Mouse (Mus musculus): ENCODE measurements around the gene Cox5b.

The Cox5b gene

DNA sequence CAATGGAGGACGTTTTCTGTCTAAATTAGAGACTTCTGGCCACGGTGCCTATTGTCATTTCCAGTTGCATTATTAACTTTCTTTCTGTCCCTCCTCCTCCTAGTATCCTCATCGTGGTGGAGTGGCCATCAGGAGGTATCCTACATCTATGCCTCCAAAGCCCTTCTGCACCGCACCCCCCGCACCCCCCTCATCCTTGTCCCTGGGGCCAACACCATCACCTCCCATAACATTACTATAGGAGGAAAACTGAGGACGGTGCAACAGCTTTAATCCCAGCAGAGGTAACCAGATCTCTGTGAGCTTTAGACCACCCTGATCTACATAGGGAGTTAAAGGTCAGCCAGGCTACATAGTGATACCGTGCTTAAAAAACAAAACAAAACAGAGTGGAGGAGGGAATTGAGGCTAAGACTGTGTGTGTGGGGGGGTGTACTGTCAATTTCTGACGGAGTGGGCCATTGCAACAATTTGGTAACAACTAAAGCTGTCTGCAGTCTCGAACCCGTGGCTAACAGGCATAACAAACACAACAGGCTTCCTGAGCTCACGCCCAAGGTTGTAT, 496 bp upstream of the Cox5b start:
- DNase-seq (ENCODE audit: low spot score), result no peak

DNA sequence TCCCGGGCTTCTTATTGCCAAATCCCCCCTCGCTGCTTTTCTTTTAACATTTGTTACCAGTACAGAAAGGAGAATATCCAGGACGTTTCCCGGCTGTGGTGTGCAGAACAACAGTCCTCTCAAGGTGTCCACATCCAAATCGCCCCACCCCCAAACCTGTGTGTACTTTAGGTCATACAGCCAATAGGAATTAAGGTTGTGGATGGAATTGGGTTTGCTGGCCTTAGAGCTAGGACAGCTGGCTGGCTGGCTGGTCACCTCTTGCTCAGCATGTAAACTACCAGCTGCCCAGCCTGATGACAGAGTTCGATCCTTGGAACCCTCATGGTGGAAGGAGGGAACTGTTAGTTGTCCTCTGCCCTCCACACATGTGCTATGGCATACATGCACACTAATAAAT, 3.6 kb downstream of the Cox5b start:
- DNase-seq (ENCODE audit: low spot score), result no peak

DNA sequence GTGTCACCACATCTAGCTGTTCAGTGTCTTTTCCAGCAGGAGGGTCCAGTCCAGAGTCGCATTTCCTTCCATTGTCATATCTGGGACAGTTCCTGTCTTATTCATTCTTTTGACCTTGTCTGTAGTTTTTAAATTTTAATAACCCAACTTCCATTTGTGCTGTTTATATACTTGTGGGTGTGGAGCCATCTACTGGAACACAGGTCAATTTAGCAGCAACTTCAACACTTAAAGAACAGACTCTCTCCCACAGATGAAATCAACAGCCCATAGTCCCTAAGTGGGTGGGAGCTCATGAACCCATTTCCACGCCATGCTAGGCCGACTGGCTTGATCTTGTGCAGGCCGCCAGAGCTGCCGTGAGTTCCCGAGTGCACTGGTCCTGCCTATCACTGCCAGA, 5.2 kb downstream of the Cox5b start:
- no peak for DNase-seq (ENCODE audit: low spot score)

DNA sequence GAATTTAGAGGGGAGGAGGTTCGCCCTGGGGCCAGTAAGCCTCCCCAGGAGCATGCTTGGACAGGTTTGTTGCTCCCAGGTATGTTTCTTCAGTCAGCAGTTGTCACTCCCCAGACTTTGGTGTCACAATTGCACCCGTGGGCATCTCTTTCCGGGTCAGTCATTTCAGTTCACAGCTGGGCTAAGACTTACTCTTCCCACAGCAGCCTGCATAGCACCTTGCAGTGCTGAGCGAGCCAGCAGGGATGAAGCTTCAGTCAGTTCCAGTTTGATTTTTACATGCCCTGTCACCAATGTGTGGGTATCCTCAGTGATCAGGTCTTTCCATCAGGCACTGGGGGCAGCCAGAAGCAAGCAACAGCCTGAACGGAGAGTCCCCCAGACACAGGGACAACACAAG, 5.8 kb downstream of the Cox5b start:
- no peak for DNase-seq (ENCODE audit: low spot score)

DNA sequence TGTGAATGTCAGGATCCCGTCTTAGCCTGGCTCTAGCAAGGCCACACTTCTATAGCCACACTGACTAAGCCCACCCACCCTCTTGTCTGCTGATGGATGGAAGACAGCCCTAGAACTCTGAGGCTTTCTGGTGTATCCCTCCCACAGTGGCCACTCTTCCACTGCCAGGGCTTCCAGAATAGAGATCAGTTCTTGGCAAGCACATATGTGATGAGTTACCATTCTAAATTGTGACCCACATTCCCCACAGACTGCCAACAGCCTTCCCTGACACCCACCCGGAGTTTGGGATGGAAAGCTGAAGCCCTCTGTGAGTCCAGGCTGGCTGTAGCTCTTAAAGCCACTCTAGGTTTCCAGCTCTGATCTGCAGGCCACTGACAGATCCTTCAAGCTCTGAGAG, 15.9 kb downstream of the Cox5b start:
- no peak for DNase-seq (ENCODE audit: low spot score)

DNA sequence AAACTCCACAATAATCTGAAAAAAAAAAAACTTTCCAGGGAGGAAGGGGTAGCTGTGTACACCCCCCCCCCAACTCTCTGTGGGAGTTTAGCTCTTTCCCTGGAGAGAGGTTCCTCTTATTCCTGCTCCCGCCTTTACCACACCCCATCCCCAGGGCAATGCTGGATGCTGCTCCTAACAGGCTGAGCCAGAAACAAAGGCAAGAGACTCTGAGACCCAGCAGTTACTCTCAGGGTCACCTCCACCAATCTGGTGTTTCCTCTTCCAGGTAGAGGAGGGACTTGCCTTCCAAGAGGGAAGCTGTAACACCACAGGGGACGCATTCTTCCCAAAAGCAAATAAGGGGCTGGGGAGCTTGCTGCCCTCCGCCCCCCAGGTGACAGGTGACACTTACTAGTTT, 16.5 kb downstream of the Cox5b start:
- DNase-seq (ENCODE audit: low spot score), result no peak

DNA sequence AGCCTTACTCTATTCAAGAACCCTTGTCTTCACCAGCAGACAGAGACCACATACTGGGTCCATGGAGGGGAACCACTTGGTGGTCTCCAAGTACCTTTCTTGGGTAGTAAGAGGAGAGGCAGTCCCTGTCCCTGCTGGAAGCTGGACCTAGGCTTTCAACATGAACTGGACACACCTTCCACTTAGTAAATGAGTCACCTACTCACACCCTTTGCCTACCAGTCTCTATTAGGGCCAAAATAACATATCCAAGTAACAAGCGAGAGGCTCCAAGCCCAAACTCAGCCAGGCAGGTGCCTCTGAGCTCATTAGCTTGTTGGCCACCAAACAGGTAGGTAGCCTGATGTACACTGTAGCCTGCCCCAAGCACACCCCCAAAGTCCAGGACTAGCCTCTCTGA, 17.4 kb downstream of the Cox5b start:
- no peak for DNase-seq (ENCODE audit: low spot score)

DNA sequence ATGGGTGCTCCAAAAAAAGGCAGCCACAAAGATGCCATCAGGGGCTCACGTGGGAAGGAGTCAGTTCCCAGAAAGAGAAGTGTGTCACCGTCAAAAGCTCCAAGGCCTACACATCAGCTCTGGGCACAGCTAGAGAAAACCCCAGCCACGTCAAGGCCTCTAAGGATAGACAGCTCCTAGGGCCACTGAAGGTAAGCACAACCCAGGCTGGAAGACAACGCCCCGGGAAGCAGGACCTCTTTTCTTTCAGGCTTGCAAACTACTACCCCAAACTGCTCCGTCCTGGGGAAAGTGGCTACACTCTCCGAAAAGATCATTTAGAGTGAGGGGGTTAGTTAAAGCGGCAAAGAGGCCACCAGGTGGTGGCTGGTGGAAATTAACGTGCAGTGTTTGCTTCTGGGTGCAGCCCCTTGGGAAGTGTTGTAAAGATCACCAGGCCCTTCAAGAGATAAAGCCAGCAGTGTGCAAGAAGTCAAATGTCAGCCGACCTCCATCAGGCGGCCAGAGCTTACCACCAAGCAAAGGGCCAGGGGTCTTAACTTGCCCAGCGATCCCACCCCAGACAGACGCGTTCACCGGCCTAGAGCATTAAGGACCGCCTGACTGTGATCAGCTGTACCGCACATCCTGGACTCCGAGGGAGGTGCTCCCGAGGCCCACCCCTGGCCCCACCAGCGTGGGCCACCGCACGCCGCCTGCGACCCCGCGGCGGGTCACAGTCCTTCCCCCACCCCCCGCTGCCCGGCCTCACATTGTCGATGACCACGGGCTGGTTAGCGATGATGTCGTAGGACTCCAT, 18.0 kb downstream of the Cox5b start:
- peak; percentile 56 for DNase-seq (ENCODE audit: low spot score)

DNA sequence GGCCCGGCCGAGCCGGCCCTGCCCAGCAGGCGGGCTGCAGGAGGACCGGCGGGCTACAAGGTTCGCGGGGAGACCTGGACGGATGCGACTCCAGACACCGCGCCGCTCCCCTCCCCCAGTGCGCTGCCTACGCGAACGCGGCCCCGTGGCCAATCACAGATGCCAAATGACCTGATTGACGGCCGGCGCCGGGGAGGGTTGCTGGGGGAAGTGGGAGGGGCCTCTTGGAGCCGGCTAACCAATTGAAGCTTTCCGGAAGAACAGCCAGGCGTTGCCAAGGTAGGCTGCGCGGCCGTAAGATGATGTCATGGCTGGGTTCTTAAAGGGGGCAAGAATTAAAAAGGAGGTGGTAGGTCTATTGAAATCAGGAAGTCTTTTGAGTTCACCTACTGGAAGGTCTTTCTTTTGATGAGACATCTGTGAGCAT, 18.6 kb downstream of the Cox5b start, which contains the start of gene 4933424G06Rik:
Gene 4933424G06Rik (plus strand): TSS at position 296 of the 427 bp plus-strand sequence.
- DNase-seq (ENCODE audit: low spot score), result peak; percentile 98

DNA sequence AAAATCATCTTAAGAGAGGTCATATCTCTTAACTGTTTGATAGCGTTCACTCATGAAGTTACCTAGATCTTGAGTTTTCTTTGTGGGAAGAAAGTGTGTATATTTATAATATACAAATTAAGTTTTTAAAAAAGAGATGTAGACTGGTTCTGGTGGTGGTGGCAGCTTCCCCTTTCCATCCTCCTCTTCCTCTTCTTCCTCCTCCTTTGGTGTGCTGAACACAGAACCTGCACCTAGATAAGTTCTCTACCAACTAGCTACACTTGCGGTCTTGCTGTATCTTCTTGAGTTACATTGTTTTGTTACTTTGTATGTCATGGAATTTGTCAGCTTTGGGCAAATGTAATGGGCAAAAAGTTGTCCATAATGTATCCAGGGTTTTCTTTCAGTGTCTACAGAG, 19.9 kb downstream of the Cox5b start:
- DNase-seq (ENCODE audit: low spot score), result no peak

DNA sequence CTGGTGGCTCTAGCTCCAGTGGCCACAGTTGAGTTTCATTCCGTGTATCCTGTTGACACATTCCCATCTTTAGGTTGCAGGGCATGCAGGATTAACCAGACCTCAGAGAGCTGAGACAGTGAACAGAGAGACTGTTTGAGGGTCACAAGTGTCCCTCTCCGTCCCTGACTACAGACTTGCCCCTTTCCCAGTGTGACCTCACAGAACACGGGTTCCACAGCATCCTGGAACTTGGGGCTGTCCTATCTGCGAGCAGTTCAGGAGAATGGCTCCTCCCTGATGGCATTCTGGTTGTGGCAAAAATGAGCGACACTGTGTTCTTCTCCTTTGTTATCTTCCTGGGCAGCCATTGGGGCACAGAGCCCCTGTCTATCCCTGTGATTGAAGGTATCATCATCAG, 23.1 kb downstream of the Cox5b start, which contains the start of gene Actr1b:
Gene Actr1b (minus strand): TSS at position 112 of the 400 bp plus-strand sequence.
- no peak for DNase-seq (ENCODE audit: low spot score)

DNA sequence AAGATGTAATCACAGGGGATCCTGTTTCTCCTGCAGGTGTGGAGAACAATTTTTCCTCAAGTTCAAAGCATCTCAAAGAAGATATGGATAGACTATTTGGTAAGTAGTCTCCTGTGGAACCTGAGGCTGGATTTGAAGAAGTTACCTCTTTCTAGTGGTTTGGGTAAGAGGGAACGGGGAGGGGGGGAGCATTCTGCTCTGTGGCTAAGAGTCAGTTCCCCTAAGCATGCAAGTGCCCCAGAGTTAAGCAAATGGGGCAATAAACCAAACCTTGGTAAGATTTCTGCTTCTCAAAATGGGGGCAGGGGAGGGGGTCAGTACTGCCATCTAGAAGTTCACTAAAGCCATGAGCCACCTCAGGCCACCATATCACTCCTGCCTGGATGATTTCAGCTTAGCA, 27.5 kb downstream of the Cox5b start:
- no peak for DNase-seq (ENCODE audit: low spot score)

DNA sequence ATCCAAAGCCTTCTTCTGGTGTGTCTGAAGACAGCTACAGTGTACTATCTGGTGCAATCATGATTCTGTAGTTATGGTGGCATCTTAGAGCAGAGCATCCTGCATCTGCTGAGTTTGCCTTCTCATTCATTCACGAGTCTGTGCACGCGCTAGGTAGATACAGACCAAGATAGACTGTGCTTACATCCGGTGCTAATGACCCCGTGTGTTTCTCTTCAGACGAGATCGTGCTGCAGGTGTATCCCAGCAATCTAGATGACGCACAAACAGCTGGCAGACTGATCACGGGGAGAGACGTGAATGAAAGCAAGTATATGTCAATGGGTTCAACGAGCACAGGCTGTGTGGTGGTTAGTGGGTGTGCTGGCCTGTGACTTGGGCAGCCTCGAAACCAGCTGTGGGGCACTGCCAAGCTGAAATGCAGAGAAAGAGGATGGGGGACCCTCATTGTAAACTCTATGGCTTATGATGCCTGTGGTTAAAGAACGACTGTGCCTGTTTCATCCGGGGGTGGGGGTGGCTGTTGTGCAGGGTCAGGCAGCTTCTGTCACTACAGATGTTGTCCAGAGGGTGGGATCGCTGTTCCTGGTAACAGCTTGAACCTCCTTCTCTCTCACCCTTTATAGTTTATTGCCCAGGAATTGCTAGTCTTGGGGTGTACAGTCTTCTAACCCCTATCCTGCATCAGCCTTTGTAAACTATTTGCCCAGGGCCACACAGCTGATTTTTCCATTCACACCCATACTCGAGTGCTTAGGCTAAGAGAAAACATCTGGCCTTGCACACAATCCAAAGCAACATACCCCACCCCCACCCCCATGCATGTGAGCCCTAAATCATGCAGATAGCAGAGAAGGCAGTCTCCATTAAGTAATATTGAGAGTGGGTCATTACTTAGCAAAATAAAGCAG, 32.2 kb downstream of the Cox5b start:
- no peak for DNase-seq (ENCODE audit: low spot score)

DNA sequence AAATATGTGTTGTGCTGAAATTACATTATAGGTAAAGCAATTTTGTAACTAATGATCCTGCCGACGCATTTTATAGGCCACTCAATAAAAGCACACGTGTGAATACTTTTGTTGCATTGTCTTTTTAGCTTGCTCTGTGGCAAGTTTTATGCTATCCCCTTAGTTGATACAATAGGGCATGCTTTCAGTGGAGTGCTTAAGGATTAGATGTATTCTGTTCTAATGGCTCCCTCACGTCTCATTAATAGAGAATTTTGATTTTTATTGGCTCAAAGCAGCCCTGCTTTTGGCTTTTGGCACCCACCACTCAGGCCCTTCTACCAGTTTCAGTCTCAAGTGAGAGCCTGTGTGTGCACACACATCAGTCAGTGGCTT, 32.8 kb downstream of the Cox5b start:
- no peak for DNase-seq (ENCODE audit: low spot score)

DNA sequence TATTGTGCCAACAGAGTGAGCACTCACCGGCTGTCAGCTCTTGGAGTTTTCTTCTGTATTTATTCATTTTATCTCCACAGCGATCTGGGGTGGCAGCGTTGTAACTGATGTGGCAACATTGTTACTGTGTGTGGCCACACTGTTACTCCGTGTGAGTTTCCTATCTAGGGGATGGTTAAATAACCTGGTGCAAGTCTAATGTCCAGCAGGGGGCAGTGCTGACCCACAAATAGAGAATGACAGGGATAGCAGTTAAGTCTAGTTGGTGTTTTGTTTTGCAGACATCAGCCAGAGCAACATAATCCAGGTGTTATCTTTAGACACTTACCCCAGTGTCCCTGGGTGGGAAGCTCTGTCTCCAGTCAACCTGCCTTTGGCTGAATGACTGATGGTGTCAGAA, 46.1 kb downstream of the Cox5b start:
- peak; percentile 95 for DNase-seq (ENCODE audit: low spot score)

DNA sequence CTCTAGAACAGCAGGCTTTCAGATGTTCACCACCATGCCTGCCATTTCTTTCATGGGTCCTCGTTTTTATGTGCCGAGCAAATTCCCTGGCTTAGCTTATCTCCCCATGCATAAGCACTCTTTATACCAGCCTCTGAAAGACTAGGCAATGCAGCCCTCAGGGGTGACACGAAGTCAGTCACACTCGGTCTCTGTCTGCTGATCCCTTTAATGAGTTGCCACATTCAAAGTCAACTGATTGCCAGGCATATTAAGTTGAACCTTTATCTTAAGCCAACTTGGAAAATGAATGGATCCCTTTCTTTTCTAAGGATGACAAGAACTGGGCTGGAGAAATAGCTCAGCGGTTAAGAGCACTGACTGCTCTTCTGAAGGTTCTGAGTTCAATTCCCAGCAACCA, 48.0 kb downstream of the Cox5b start:
- no peak for DNase-seq (ENCODE audit: low spot score)

DNA sequence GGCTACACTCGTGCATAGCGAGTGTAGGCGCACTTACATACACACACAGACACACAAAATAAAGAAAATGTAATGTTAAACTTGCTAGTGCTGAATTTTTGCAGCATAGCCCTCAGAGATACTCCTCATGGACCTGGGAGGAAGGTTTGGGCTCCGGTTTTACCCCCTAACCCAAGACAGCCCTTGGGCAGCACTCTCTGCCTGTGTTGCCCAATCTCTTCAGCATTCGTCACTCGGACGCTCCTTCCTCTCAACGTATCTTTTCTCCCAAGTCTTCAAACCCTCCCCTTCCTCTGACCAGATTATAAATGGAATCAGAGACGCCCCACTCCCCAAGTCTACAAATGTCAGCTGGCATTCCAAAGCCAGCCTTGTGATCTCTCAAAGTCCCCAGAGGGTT, 51.8 kb downstream of the Cox5b start:
- DNase-seq (ENCODE audit: low spot score), result no peak

Data from retina, embryonic 14.5 days (tissue).